Mouse (Mus musculus) erythroblast, embryonic 14.5 days (primary cell): Measurements from ENCODE around the gene Mcoln1. TPM values are rescaled to one million over a fixed set of nuclear protein-coding genes. Genes with fewer than 3 reads are reported as not detected.

Experiments
- H3K27me3 ChIP-seq: 2 replicates; pipeline ENCODE4 v1.6.1; 2012; ENCODE audit warnings: inconsistent platforms; ENCODE audit not compliant: control insufficient read depth
- H3K36me3 ChIP-seq: 2 replicates; pipeline ENCODE4 v1.6.1; 2012; ENCODE audit warnings: mild to moderate bottlenecking, inconsistent platforms; ENCODE audit not compliant: control insufficient read depth
- H3K4me1 ChIP-seq: 2 replicates; pipeline ENCODE4 v1.6.1; 2012; ENCODE audit warnings: inconsistent platforms; ENCODE audit not compliant: control insufficient read depth
- H3K4me3 ChIP-seq: replicated peaks from 2 replicates; pipeline ENCODE3; 2012; ENCODE audit warnings: moderate library complexity, mild to moderate bottlenecking, inconsistent platforms
- H3K9me3 ChIP-seq: 2 replicates; pipeline ENCODE4 v1.6.1; 2012; ENCODE audit warnings: low read length, inconsistent platforms, mixed read lengths; ENCODE audit not compliant: control insufficient read depth
- GATA1 ChIP-seq: IDR thresholded peaks from 2 replicates; pipeline ENCODE4 v1.6.1; 2012; ENCODE audit warnings: low read length, inconsistent platforms, mixed read lengths
- TAL1 ChIP-seq: IDR thresholded peaks from 3 replicates; pipeline ENCODE4 v1.6.1; 2012; ENCODE audit warnings: low read length, inconsistent platforms, mixed read lengths
- polyA plus RNA-seq: library from polyadenylated mRNA; stranded (reverse); fragments of >175 nt; gene quantifications from 2 replicates; pipeline ENCODE4 v1.2.3, GENCODE M21; 2012

The Mcoln1 gene
- polyA plus RNA-seq = 10.0 and 15.4 TPM in 2 replicates

DNA sequence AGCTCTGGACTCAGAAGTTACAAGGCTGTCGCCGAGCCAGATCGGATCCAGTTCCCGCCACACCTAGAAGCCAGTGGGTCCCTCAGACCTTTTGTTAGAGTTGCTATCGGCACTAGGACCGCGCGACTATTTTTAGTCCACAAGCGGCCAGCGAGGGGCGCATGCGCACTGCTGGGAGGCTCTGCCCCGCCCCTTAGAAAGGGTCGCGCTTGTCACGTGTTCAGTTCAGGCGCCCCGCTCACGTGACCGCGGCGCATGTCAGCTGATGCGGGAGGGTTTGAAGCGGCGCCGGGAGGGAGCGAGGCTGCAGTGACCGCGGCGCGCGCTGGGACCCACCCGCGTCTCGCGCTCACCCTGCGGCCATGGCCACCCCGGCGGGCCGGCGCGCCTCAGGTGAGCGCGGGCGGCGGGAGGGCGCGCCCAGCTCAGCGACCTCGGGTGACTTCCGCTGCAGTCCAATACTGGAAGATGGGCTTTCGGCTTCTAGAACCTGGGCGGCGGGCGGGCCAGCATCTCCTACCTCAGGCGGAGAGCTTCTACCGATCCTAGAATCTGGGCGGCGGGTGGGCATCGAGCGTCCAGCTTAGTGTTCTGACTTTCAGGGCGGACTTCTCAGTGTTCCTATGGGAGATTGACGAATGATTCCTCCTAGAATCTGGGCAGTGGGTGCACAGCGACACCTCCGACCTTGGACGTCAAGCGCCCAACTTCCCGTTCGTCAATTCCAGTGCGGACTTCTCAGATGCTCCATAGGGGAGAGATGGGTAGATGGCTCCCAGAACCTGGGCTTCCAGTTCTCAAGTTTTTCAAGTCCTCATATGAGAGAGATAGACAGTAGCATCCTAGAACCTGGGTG, at the start of gene Mcoln1:
Mcoln1 (plus strand) TSS at position 223 of the 856 bp plus-strand sequence.
- H3K36me3 ChIP-seq = peaks cover 16% of the 10 kb centered on the region
- peak within 1 kb of the TSS; percentile 89 for H3K4me3 ChIP-seq
- H3K27me3 ChIP-seq = no peaks in the 10 kb centered on the region; the same call in 1 of the 2 replicates
- peaks cover 10% of the 10 kb centered on the region for H3K9me3 ChIP-seq
- peaks cover 41% of the 10 kb centered on the region for H3K4me1 ChIP-seq
- TF ChIP-seq TAL1 (no peak), GATA1 (no peak)

DNA sequence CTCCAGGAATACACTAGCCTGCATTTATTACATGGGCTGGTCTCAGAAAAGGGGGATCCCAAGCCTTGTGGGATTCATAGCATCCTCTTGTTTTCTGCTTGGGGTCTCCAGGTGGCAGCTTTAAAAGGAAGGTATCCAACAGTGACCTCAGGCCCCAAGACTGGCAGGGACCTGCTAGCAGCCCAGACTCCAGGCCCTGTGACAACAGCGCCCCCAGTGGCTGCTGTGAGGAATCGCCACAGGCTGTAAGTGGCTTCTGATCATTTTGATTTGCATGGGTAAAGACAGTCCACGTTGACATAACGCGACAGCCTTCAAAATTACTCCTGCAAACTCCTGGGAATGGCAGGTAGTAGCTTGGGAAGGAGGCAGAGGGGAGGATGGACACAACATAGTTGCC, 49.6 kb upstream of the Mcoln1 start:
- Histone ChIP-seq H3K27me3 (no peaks in the 10 kb centered on the region), H3K4me3 (no peak overlapping the region), H3K36me3 (peaks cover 71% of the 10 kb centered on the region), H3K9me3 (no peaks in the 10 kb centered on the region), H3K4me1 (no peaks in the 10 kb centered on the region)
- TF ChIP-seq TAL1 = no peak
- TF ChIP-seq GATA1 = no peak

DNA sequence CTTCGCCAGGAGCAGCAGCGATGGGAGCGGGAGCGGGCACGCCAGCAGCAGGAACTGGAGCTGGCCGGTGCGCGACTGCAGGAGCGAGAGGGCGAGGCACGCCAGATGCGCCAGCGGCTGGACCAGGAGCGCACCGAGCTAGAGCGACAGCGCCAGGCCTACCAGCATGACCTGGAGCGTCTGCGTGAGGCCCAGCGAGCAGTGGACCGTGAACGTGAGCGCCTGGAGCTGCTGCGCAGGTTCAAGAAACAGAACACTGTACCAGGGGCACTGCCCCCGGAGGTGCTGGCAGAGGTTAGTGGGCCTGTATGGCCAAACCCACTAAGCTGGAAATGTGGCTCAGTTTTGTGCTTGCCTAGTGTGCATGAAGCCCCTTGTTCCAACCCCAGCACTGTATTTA, 48.3 kb upstream of the Mcoln1 start:
- Histone ChIP-seq H3K27me3 (no peaks in the 10 kb centered on the region), H3K4me1 (no peaks in the 10 kb centered on the region), H3K9me3 (no peaks in the 10 kb centered on the region), H3K36me3 (peaks cover 76% of the 10 kb centered on the region), H3K4me3 (no peak overlapping the region)
- TF ChIP-seq TAL1 = no peak
- TF ChIP-seq GATA1 = no peak

DNA sequence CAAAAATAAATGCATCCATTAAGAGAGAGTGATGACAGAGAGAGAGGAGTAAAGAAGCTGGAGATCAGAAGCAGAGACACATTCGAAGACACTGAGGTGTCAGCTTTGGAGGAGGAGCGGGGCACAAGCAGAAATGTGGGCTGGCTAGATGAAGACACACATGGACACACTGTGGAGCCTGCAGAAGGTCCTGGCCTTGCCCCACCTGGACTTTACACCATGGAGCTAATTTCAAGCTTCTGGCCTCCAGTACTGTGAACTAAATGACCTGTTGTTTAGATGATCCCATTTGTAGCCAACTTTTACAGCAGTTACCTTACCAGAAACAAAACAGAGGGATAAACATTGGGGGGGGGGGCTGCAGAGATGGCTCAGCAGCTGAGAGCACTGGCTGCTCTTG, 37.0 kb upstream of the Mcoln1 start:
- Histone ChIP-seq H3K36me3 (peaks cover 6% of the 10 kb centered on the region; the same call in 1 of the 2 replicates), H3K27me3 (no peaks in the 10 kb centered on the region), H3K9me3 (no peaks in the 10 kb centered on the region), H3K4me1 (peaks cover 17% of the 10 kb centered on the region), H3K4me3 (no peak overlapping the region)
- TF ChIP-seq TAL1 (no peak), GATA1 (no peak)

DNA sequence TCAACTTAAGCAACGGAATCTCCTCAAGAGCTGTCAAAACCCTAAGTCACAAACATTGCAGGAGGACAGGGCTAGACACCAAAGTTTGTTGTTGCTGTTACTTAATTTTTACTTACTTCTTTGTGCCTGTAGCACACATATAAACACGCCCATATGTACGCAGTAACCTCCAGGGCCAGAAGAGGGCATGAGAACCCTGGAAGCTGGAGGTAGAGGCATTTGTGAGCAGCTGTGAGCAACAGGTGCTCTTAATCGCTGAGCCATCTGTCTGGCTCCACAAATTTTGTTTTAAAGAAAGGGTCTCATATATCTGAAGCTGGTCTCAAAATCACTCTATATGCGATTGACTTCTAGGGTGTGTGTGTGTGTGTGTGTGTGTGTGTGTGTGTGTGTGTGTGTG, 35.9 kb upstream of the Mcoln1 start:
- peaks cover 3% of the 10 kb centered on the region; the same call in 1 of the 2 replicates for H3K36me3 ChIP-seq
- H3K9me3 ChIP-seq = no peaks in the 10 kb centered on the region
- no peaks in the 10 kb centered on the region for H3K27me3 ChIP-seq
- peaks cover 18% of the 10 kb centered on the region for H3K4me1 ChIP-seq
- no peak overlapping the region for H3K4me3 ChIP-seq
- TF ChIP-seq GATA1 (no peak), TAL1 (no peak)

DNA sequence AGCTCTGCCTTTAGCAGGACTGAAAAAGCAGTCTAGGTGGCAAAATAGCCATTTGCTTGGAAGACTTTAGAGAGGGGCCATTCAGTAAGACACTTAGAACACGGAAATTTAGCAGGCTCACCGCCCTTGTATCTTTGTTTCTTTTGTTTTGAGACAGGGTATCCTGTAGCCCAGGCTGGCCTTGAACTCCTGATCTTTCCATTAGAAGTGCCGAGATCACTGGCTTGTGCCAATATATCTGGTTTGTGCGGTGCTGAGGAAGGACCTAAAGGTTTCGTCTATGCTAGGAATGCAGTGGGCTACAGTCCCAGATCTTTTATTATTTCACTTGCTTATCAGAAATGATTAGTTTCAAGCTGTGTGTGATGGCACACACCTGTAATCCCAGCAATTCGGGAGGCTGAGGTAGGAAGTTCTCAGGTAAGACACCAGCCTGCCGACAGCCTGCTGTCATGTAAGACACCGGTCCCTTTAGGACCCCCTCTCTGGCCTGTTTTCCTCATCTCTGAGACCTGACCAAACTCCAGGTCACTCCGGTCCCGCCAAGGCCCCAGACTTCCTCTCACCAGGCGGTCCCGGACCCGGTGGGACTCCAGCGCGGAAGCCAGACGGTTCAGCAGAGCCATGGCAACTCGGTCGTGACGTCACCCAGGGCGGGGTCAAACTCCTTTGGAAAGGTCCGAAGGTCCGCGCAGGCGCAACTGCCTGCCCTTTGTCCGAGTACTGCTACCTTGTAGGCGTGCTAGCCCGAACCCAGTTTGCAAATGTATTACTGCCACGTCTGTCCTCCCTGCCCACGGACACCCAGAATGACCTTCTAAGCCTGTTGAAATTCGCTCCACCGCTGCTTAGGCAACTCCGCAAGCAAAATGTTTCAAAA, 33.0 kb upstream of the Mcoln1 start, which contains the start of gene Pex11g:
Pex11g (minus strand) TSS at position 675 of the 880 bp plus-strand sequence.
- Histone ChIP-seq H3K36me3 (no peaks in the 10 kb centered on the region; the same call in 1 of the 2 replicates), H3K4me3 (peak within 1 kb of the TSS; percentile 64), H3K9me3 (no peaks in the 10 kb centered on the region), H3K27me3 (no peaks in the 10 kb centered on the region), H3K4me1 (peaks cover 18% of the 10 kb centered on the region)
- TF ChIP-seq TAL1 (no peak), GATA1 (no peak)

DNA sequence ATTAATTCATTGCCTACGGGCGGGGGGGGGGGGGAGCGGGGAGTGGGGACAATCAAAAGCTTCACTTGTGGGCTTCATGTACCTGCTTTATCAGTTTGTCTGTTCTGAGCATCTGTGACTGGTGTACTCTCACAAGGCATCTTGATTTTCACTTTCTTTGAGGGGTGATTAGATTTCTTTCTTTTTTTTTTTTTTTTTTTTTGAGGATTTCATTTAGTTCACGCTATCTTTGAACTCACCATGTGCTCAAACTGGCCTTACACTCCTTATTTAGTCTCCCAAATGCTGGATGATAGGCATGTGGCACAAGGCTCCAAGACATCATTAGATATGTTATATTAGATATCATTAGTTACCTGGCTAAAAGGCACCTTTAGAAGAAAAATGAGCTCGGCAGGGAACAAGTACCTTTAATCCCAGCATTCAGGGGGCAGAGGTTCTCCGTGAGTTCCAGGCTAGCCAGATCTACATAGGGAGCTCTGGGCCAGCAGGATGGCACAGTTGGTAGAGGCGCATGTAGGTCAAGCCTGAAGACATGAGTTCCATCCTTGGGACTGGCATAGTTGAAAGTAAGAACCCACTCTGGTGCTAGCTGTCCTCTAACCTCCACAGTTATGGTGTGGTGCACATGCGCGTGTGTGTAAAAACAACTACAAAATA, 32.2 kb upstream of the Mcoln1 start:
- Histone ChIP-seq H3K4me3 (peak overlapping the region; percentile 64), H3K4me1 (peaks cover 18% of the 10 kb centered on the region), H3K27me3 (no peaks in the 10 kb centered on the region), H3K9me3 (no peaks in the 10 kb centered on the region), H3K36me3 (no peaks in the 10 kb centered on the region)
- no peak for TF ChIP-seq GATA1
- no peak for TF ChIP-seq TAL1

DNA sequence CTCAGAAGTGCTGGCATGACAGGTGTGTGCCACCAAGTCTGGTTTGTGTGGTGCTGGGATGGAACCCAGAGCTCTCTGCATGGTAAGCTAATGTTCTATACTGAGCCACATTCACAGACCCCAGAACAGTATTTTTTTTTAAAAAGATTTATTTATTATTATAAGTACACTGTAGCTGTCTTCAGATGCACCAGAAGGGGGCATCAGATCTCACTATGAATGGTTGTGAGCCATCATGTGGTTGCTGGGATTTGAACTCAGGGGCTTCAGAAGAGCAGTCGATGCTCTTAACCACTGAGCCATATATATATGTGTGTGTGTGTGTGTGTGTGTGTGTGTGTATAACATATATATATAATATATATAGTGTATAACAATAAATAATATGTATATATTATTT, 31.4 kb upstream of the Mcoln1 start:
- H3K27me3 ChIP-seq = no peaks in the 10 kb centered on the region
- no peaks in the 10 kb centered on the region for H3K9me3 ChIP-seq
- TF ChIP-seq TAL1 = no peak
- TF ChIP-seq GATA1 = no peak
- peaks cover 18% of the 10 kb centered on the region for H3K4me1 ChIP-seq
- H3K36me3 ChIP-seq = no peaks in the 10 kb centered on the region
- H3K4me3 ChIP-seq = no peak overlapping the region
